In genomic region chr5:117061251-117061650, GRCm38 (mm10) we compare ENCODE assay signal across 19 mouse cellular contexts. TPM values are rescaled to one million over a fixed set of nuclear protein-coding genes. Genes with fewer than 3 reads are reported as not detected.
DNase-seq lines count a peak whose midpoint lies in the region.
"Had no signal": no experiment of that assay in that cellular context is flagged by ENCODE, and none has a peak within 500 bp of the region (broad histone marks: within the 10 kb centered on the region; RNA-seq: fewer than 3 reads in every experiment).

No protein-coding gene starts in this region.

- no peaks in the 10 kb centered on the region for H3K9me3 ChIP-seq in heart, embryonic 10.5 days
- H3K9me3 ChIP-seq: embryonic facial prominence, embryonic 12.5 days; hindbrain, embryonic 12.5 days; hindbrain, embryonic 15.5 days had no signal

- no peak overlapping the region for H3K4me3 ChIP-seq in heart, embryonic 10.5 days
- H3K4me3 ChIP-seq: embryonic facial prominence, embryonic 12.5 days; embryonic facial prominence, embryonic 15.5 days; heart, adult 2 months; hindbrain, embryonic 12.5 days; hindbrain, embryonic 15.5 days had no signal

- H3K4me1 ChIP-seq in heart, embryonic 10.5 days = no peaks in the 10 kb centered on the region
- H3K4me1 ChIP-seq: embryonic facial prominence, embryonic 12.5 days; embryonic facial prominence, embryonic 15.5 days; hindbrain, embryonic 12.5 days; hindbrain, embryonic 15.5 days had no signal

- H3K27ac ChIP-seq in heart, embryonic 10.5 days = no peak overlapping the region
- H3K27ac ChIP-seq: embryonic facial prominence, embryonic 12.5 days; embryonic facial prominence, embryonic 15.5 days; heart, adult 2 months; hindbrain, embryonic 12.5 days; hindbrain, embryonic 15.5 days had no signal

- 50% methylated on average over 2 of the region's 2 CpGs for WGBS in heart, embryonic 10.5 days

- DNase-seq in cerebellum, adult 11 months = peak; percentile 40
- no peak for DNase-seq in cerebellum, adult 9-10 months
- peak; percentile 75 for DNase-seq in heart, adult 11 months
- no peak for DNase-seq in heart, embryonic 10.5 days (ENCODE audit: low spot score)
- peak; percentile 51 to 61 for DNase-seq in cerebellum, postnatal 10 days
- DNase-seq in cerebellum, postnatal 36 days = peak; percentile 31 to 41
- no peak for DNase-seq in retina, embryonic 14.5 days (ENCODE audit: low spot score)
- no peak for DNase-seq in left cerebral cortex, postnatal 4 days
- DNase-seq: adrenal gland, postnatal 10 days; adrenal gland, postnatal 36 days; forebrain, postnatal 0 days; gastrocnemius, postnatal 25 days; heart, adult 2 months; kidney, adult 2 months had no signal

- H3K36me3 ChIP-seq in heart, embryonic 10.5 days = no peaks in the 10 kb centered on the region
- H3K36me3 ChIP-seq: embryonic facial prominence, embryonic 12.5 days; embryonic facial prominence, embryonic 15.5 days; G1E; hindbrain, embryonic 12.5 days; hindbrain, embryonic 15.5 days had no signal

- H3K27me3 ChIP-seq in heart, embryonic 10.5 days (ENCODE audit: insufficient read depth, poor library complexity, severe bottlenecking) = no peaks in the 10 kb centered on the region
- H3K27me3 ChIP-seq: embryonic facial prominence, embryonic 12.5 days; embryonic facial prominence, embryonic 15.5 days; hindbrain, embryonic 12.5 days; hindbrain, embryonic 15.5 days had no signal

- intact Hi-C loops in left cerebral cortex, postnatal 4 days (cut with DNase I) = loop anchor here (10.0 kb wide), 1 partner anchor 936 kb away; no protein-coding TSS in a partner anchor

RNA-seq across cellular contexts. Expression of gene Suds3, which starts 54.7 kb away (rescaled TPM):
- polyA plus RNA-seq in heart, embryonic 10.5 days (2016; fragmentation: Nextera tagmentation; extraction: Ambion mirVana) = 54.8 and 76.3 TPM in 2 replicates
- 10 to 100 TPM; 81.4 to 81.6 TPM for total RNA-seq in left cerebral cortex, postnatal 4 days (2021)

RNA-seq across cellular contexts. Expression of gene Taok3, which starts 58.7 kb away (rescaled TPM):
- 12.2 and 18.6 TPM in 2 replicates for polyA plus RNA-seq in heart, embryonic 10.5 days (2016; fragmentation: Nextera tagmentation; extraction: Ambion mirVana)
- total RNA-seq in left cerebral cortex, postnatal 4 days (2021) = 10 to 100 TPM; 80.6 to 85.3 TPM

Comparison
In these comparisons a context has a peak if more than half of its experiments do, and no peak if none do; other contexts are left out.
1. DNase-seq: peak in cerebellum, adult 11 months (single experiment), heart, adult 11 months (single experiment), cerebellum, postnatal 10 days (2 of 2) and cerebellum, postnatal 36 days (2 of 2); none in cerebellum, adult 9-10 months (single experiment), heart, embryonic 10.5 days (single experiment), retina, embryonic 14.5 days (single experiment) and left cerebral cortex, postnatal 4 days (single experiment).